Mouse (Mus musculus) CH12.LX (cell line): ENCODE results near the gene Thsd4. TPM values are rescaled to one million over a fixed set of nuclear protein-coding genes. Genes with fewer than 3 reads are reported as not detected.

ENCODE experiments used
- DNase-seq: peaks from one replicate; pipeline ENCODE4 v3.0.0-alpha.2; 2013; ENCODE audit errors: extremely low read depth
- H3K27ac ChIP-seq: 2 replicates; pipeline ENCODE4 v1.5.1; 2012; ENCODE audit warnings: low read depth, mild to moderate bottlenecking, control low read depth, moderate library complexity; ENCODE audit not compliant: insufficient read depth
- H3K27me3 ChIP-seq: replicated peaks from 2 replicates; pipeline ENCODE3; 2012; ENCODE audit warnings: inconsistent platforms
- H3K36me3 ChIP-seq, 2 experiments: replicated peaks in 1 of 2; 2 replicates each; pipeline versions ENCODE3 to v1.6.1; 2012; ENCODE audit warnings: inconsistent platforms in 1 of 2, low read length in 1 of 2, mild to moderate bottlenecking in 1 of 2, mixed read lengths in 1 of 2, moderate library complexity in 1 of 2; ENCODE audit not compliant: control insufficient read depth in 1 of 2, insufficient read depth in 1 of 2
- H3K4me1 ChIP-seq, 2 experiments: 2 replicates each; pipeline ENCODE4 v1.6.1; 2012; ENCODE audit warnings: inconsistent platforms in 1 of 2, moderate library complexity in 1 of 2; ENCODE audit not compliant: insufficient read depth in 2 of 2, control insufficient read depth in 1 of 2
- H3K4me2 ChIP-seq: 2 replicates; pipeline ENCODE4 v1.6.1; 2012; ENCODE audit warnings: low read depth, mild to moderate bottlenecking, control low read depth; ENCODE audit not compliant: poor library complexity, insufficient read depth, severe bottlenecking
- H3K4me3 ChIP-seq, 3 experiments: fragments of 150-350 bp in 1 of 3; sonication (generic) in 1 of 3; replicated peaks in 1 of 3; 2 replicates each; pipeline versions ENCODE3 to v1.5.1; 2011 to 2012; ENCODE audit warnings: low read depth in 2 of 3, low read length in 2 of 3, mild to moderate bottlenecking in 2 of 3, moderate library complexity in 2 of 3, control low read depth in 1 of 3, improper control_type of control experiment in 1 of 3, inconsistent platforms in 1 of 3, mixed read lengths in 1 of 3; ENCODE audit not compliant: poor library complexity in 1 of 3
- H3K79me2 ChIP-seq: replicated peaks from 2 replicates; pipeline ENCODE4 v1.6.1; 2012; ENCODE audit warnings: mild to moderate bottlenecking, moderate library complexity; ENCODE audit not compliant: control insufficient read depth, poor library complexity, insufficient read depth, severe bottlenecking; ENCODE audit errors: extremely low read depth
- H3K9ac ChIP-seq: 2 replicates; pipeline ENCODE4 v1.6.1; 2012; ENCODE audit warnings: low read depth, mild to moderate bottlenecking, control low read depth, moderate library complexity; ENCODE audit not compliant: insufficient read depth
- H3K9me3 ChIP-seq: replicated peaks from 2 replicates; pipeline ENCODE3; 2012; ENCODE audit warnings: low read length, inconsistent platforms, mixed read lengths
- E2F4 ChIP-seq: IDR thresholded peaks from 2 replicates; pipeline ENCODE4 v1.6.1; 2011; ENCODE audit warnings: low read depth, low read length, improper control_type of control experiment; ENCODE audit not compliant: insufficient replicate concordance
- ELF1 ChIP-seq: IDR thresholded peaks from 2 replicates; pipeline ENCODE4 v1.6.1; 2014; ENCODE audit warnings: low read depth, mild to moderate bottlenecking, inconsistent platforms, low read length, improper control_type of control experiment
- ETS1 ChIP-seq: conservative IDR thresholded peaks from 2 replicates; pipeline ENCODE4 v1.6.1; 2012; ENCODE audit warnings: low read depth, mild to moderate bottlenecking, inconsistent platforms, low read length, improper control_type of control experiment, moderate library complexity
- MAFK ChIP-seq: IDR thresholded peaks from 2 replicates; pipeline ENCODE4 v1.6.1; 2011; ENCODE audit warnings: low read length, improper control_type of control experiment; ENCODE audit not compliant: insufficient replicate concordance
- MAZ ChIP-seq: IDR thresholded peaks from 2 replicates; pipeline ENCODE4 v1.6.1; 2012; ENCODE audit warnings: low read depth, mild to moderate bottlenecking, inconsistent platforms, low read length, improper control_type of control experiment, moderate library complexity
- NELFE ChIP-seq: IDR thresholded peaks from 2 replicates; pipeline ENCODE4 v1.6.1; 2011; ENCODE audit warnings: low read depth, low read length, improper control_type of control experiment
- POLR2A ChIP-seq: IDR thresholded peaks from 2 replicates; pipeline ENCODE4 v1.6.1; 2011; ENCODE audit warnings: low read depth, mild to moderate bottlenecking, improper control_type of control experiment, low read length
- POLR2AphosphoS2 ChIP-seq: IDR thresholded peaks from 2 replicates; pipeline ENCODE4 v1.6.1; 2011; ENCODE audit warnings: low read depth, low read length, improper control_type of control experiment
- RAD21 ChIP-seq: IDR thresholded peaks from 2 replicates; pipeline ENCODE4 v1.6.1; 2011; ENCODE audit warnings: low read depth, mild to moderate bottlenecking, low read length, improper control_type of control experiment, moderate library complexity
- RCOR1 ChIP-seq: conservative IDR thresholded peaks from 2 replicates; pipeline ENCODE4 v1.6.1; 2012; ENCODE audit warnings: low read depth, mild to moderate bottlenecking, inconsistent platforms, low read length, improper control_type of control experiment
- SIN3A ChIP-seq: IDR thresholded peaks from 2 replicates; pipeline ENCODE4 v1.6.1; 2012; ENCODE audit warnings: low read length, improper control_type of control experiment, inconsistent platforms
- SMC3 ChIP-seq: IDR thresholded peaks from 2 replicates; pipeline ENCODE4 v1.6.1; 2011; ENCODE audit warnings: low read depth, low read length, improper control_type of control experiment
- TBP ChIP-seq: conservative IDR thresholded peaks from 2 replicates; pipeline ENCODE4 v1.6.1; 2011; ENCODE audit warnings: low read depth, low read length, improper control_type of control experiment
- TCF12 ChIP-seq: IDR thresholded peaks from 2 replicates; pipeline ENCODE4 v1.6.1; 2014; ENCODE audit warnings: low read depth, mild to moderate bottlenecking, inconsistent platforms, low read length, improper control_type of control experiment
- ZMIZ1 ChIP-seq: IDR thresholded peaks from 2 replicates; pipeline ENCODE4 v1.6.1; 2012; ENCODE audit warnings: low read depth, mild to moderate bottlenecking, inconsistent platforms, low read length, improper control_type of control experiment
- dilution Hi-C: fragments of 300-500 bp; cut with MboI; formaldehyde crosslinking; loops from 2 replicates; pipeline ENCODE4 v1.14.3; 2020; ENCODE audit warnings: low sequenced_read_pairs; ENCODE audit not compliant: extremely low pct_unique_long_range_greater_than_20kb, extremely low pct_ligation_motif_present
- in situ Hi-C: fragments of 300-500 bp; cut with MboI; formaldehyde crosslinking; loops from 3 replicates; pipeline ENCODE4 v1.14.3; 2019; ENCODE audit warnings: low sequenced_read_pairs, low pct_ligation_motif_present, low pct_unique_long_range_greater_than_20kb, mixed read lengths
- polyA plus RNA-seq: library from polyadenylated mRNA; unstranded; fragments of >175 nt; gene quantifications from 2 replicates; pipeline ENCODE4 v1.2.1, GENCODE M21; 2012; ENCODE audit warnings: low read depth; ENCODE audit not compliant: insufficient read length
- total RNA-seq, 2 experiments: library from RNA; depleted of rRNA; stranded (reverse); fragments of 300-350 nt in 1 of 2; fragments of >200 nt in 1 of 2; gene quantifications; 2 replicates each; pipeline ENCODE4 v1.2.3; 2012 to 2014

Thsd4 gene
- total and polyA plus RNA-seq, 3 experiments, result not detected

DNA sequence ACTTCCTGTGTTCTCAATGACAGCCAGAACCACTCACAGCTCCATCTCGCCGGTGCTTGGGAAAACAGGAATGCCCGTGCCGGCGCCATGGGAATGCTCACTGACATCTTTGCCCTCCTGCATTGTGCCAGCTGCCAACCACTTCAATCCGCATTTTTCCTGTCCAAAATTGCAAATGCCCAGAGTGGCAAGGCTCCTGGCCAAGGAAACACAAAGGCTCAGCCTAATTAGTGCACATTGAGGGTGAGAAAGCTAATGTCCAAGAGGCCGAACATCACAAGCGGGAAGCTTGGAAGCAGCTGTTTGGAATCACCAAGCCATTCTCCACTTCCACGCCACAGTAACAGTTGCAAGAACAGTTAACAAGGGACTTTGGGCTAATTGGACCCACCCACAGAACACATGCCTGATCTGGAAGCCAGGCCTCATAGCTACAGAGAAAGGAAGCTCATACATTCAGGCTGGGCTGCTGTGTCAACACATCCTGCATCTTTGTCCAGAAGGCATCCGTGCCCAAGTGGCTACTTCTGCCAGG lies 210.2 kb downstream of the Thsd4 start:
- in situ Hi-C loops (no loop called here), dilution Hi-C loops (no loop called here)
- no peak for TF ChIP-seq ETS1
- TF ChIP-seq MAFK, result no peak
- TF ChIP-seq TCF12, result no peak
- TF ChIP-seq TBP, result no peak
- H3K27me3 ChIP-seq, result no peaks in the 10 kb centered on the region
- H3K4me3 ChIP-seq, result no peak overlapping the region
- H3K9me3 ChIP-seq, result no peaks in the 10 kb centered on the region
- H3K27ac ChIP-seq, result no peak overlapping the region
- no peaks in the 10 kb centered on the region for H3K36me3 ChIP-seq
- DNase-seq, result no peak
- no peak overlapping the region for H3K9ac ChIP-seq
- H3K79me2 ChIP-seq, result no peaks in the 10 kb centered on the region
- no peak overlapping the region for H3K4me2 ChIP-seq
- peaks cover 2 to 9% of the 10 kb centered on the region in 2 experiments; a peak in 2 of 4 replicates for H3K4me1 ChIP-seq

DNA sequence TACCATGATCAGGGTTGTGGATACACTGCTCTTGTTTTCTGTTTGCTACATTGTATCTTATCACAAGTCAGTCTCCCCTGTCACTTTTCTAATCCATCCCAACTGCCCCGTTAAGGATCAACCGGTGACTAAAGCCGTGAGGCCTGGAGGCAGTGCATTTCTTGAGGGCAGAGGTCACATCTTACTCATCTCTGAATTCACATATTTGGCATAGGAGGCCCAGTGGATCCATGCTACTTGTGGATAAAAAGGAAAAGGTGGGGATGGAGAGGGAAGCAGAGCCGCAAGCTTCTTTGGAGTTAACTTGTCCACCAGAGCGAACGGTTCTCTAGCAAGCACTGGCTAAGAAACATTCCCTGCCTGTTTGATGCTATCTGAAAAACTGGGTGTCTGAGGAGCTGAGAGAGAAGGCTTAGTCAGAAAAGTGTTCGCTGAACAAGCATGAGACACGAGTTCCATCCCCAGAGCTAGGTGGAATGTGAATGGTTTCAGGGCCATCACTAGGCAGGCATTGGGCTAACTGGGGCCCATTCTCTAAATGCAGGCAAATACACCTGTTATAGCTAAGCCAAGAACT lies 211.0 kb downstream of the Thsd4 start:
- DNase-seq, result no peak
- no peaks in the 10 kb centered on the region for H3K79me2 ChIP-seq
- H3K4me3 ChIP-seq, result no peak overlapping the region
- no peaks in the 10 kb centered on the region for H3K27me3 ChIP-seq
- H3K36me3 ChIP-seq, result no peaks in the 10 kb centered on the region
- dilution Hi-C loops (no loop called here), in situ Hi-C loops (no loop called here)
- no peaks in the 10 kb centered on the region for H3K9me3 ChIP-seq
- TF ChIP-seq POLR2AphosphoS2, result no peak
- no peak for TF ChIP-seq MAZ
- no peak for TF ChIP-seq TBP
- no peak for TF ChIP-seq POLR2A
- TF ChIP-seq ELF1, result no peak
- no peak for TF ChIP-seq RCOR1
- no peak for TF ChIP-seq RAD21
- TF ChIP-seq ZMIZ1, result no peak
- TF ChIP-seq SIN3A, result no peak
- TF ChIP-seq SMC3, result no peak
- no peak for TF ChIP-seq E2F4
- TF ChIP-seq TCF12, result no peak
- no peak for TF ChIP-seq NELFE
- H3K9ac ChIP-seq, result no peak overlapping the region
- H3K4me2 ChIP-seq, result no peak overlapping the region
- peaks cover 2 to 9% of the 10 kb centered on the region in 2 experiments; a peak in 2 of 4 replicates for H3K4me1 ChIP-seq
- H3K27ac ChIP-seq, result no peak overlapping the region
